Mouse (Mus musculus): ENCODE results near the gene Rbm12.

GRCm38 (mm10) chr2:156084541-156084940 is 27.2 kb downstream of the Rbm12 start:
- no peak for TF ChIP-seq CTCF (IDR thresholded peaks at IDR 0.05; ENCODE audit: borderline replicate concordance, insufficient read depth, low read depth, low read length)
- TF ChIP-seq POLR2A (IDR thresholded peaks at IDR 0.05; ENCODE audit: borderline replicate concordance, insufficient read depth, low read length), result no peak
